Mouse (Mus musculus) lung, adult 2 months (tissue): ENCODE measurements at regions not wholly inside any gene's neighbourhood (a gene's known extent, or its start where the extent isn't known, plus 50 kb on each side); places are given as distances from the start of the nearest gene placed in this dataset.

Experiments
- CTCF ChIP-seq: fragments of 200-500 bp; IDR thresholded peaks from 2 replicates; pipeline ENCODE4 v1.5.1; 2011; ENCODE audit warnings: mild to moderate bottlenecking, low read length, control low read depth; ENCODE audit not compliant: insufficient read depth
- POLR2A ChIP-seq: fragments of 200-500 bp; IDR thresholded peaks from 2 replicates; pipeline ENCODE4 v1.6.1; 2011; ENCODE audit warnings: low read depth, mild to moderate bottlenecking, control low read depth, low read length, borderline replicate concordance; ENCODE audit errors: extremely low read depth

- no peak for TF ChIP-seq CTCF
- no peak for TF ChIP-seq POLR2A
Measured at GRCm38 (mm10) chr4:54156146-54156545, 330.3 kb downstream of the Tmem38b start.
